20 mouse cellular contexts compared by ENCODE assay signal in the genomic region with DNA sequence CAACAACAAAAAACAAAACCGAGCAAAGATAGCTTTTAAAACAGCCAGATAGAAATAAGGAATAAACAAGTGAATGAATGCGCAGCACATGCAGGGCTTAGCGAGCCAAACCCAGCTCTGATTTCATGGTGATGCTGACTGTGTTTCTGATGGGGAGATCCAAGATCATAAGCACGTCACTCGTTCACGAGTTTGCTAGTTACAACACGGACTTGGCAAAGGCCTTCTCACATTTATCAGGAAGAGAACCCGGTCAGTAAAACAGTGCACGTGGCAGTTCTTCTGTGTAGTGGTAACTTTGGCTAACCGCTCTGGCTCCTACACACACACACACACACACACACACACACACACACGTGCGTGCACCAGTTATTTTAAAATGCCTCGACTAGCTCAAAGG.
A peak's percentile ranks its signal among the peaks of the same experiment; 100 is the strongest.
DNase-seq lines count a peak whose midpoint lies in the region; ATAC-seq and TF ChIP-seq lines count a peak whose summit lies in the region.
"Had no signal": no experiment of that assay in that cellular context is flagged by ENCODE, and none has a peak within 500 bp of the region (broad histone marks: within the 10 kb centered on the region; RNA-seq: fewer than 3 reads in every experiment).

No protein-coding gene starts in this region.

- TF ChIP-seq CTCF in gastrocnemius, adult 2 months (IDR thresholded peaks at IDR 0.05) = no peak
- TF ChIP-seq CTCF in liver, adult 2 months (IDR thresholded peaks at IDR 0.05; ENCODE audit: low read depth, low read length) = no peak
- no peak for TF ChIP-seq CTCF in liver, postnatal 0 days (IDR thresholded peaks at IDR 0.05; ENCODE audit: low read depth)
- TF ChIP-seq CTCF in lung, postnatal 0 days (IDR thresholded peaks at IDR 0.05) = no peak

- DNase-seq in gastrocnemius, adult 2 months = peak; percentile 42
- DNase-seq in gastrocnemius, postnatal 10 days = no peak
- DNase-seq in liver, adult 2 months (ENCODE audit: extremely low read depth, low read depth, low spot score) = peak; percentile 26
- no peak for DNase-seq in liver, postnatal 0 days
- peak; percentile 88 for DNase-seq in lung, postnatal 0 days (ENCODE audit: low spot score)
- DNase-seq in lung, postnatal 36 days = peak; percentile 65
- no peak for DNase-seq in hindbrain, embryonic 11.5 days (ENCODE audit: low spot score)
- DNase-seq in left cerebral cortex, adult 8-10 months (ENCODE audit: low spot score in 2 of 2) = no peak
- DNase-seq: adrenal gland, postnatal 14 days; cerebellum, adult 11-12 months; cerebellum, adult 9-10 months; cerebellum, postnatal 25 days; heart, postnatal 36 days had no signal

- H3K79me2 ChIP-seq in liver, adult 2 months (ENCODE audit: control insufficient read depth, insufficient read depth, low read length) = no peaks in the 10 kb centered on the region

- no peaks in the 10 kb centered on the region for H3K9me3 ChIP-seq in liver, postnatal 0 days (ENCODE audit: low read length)
- H3K9me3 ChIP-seq in lung, postnatal 0 days (ENCODE audit: low read length) = no peaks in the 10 kb centered on the region
- no peaks in the 10 kb centered on the region for H3K9me3 ChIP-seq in hindbrain, embryonic 11.5 days (ENCODE audit: control insufficient read depth, low read length)
- H3K9me3 ChIP-seq: embryonic facial prominence, embryonic 12.5 days; forebrain, embryonic 12.5 days; heart, embryonic 13.5 days; hindbrain, embryonic 12.5 days had no signal

- WGBS in liver, adult 2 months = 89% methylated on average over 13 of the region's 13 CpGs
- WGBS in liver, postnatal 0 days (ENCODE audit: insufficient replicate concordance) = 79% methylated on average over 13 of the region's 13 CpGs
- WGBS in lung, postnatal 0 days = 55% methylated on average over 13 of the region's 13 CpGs
- 91% methylated on average over 13 of the region's 13 CpGs for WGBS in hindbrain, embryonic 11.5 days

- H3K27me3 ChIP-seq in liver, adult 2 months (ENCODE audit: control insufficient read depth, insufficient read depth, low read length) = no peaks in the 10 kb centered on the region
- no peaks in the 10 kb centered on the region for H3K27me3 ChIP-seq in liver, postnatal 0 days (ENCODE audit: insufficient read depth, low read length)
- no peaks in the 10 kb centered on the region for H3K27me3 ChIP-seq in lung, postnatal 0 days (replicated peaks; ENCODE audit: insufficient read depth, low read length)
- no peaks in the 10 kb centered on the region for H3K27me3 ChIP-seq in hindbrain, embryonic 11.5 days (ENCODE audit: control insufficient read depth, insufficient read depth, low read length)
- H3K27me3 ChIP-seq: embryonic facial prominence, embryonic 12.5 days; forebrain, embryonic 12.5 days; heart, embryonic 13.5 days; hindbrain, embryonic 12.5 days had no signal

- H3K4me3 ChIP-seq in gastrocnemius, adult 2 months = no peak overlapping the region
- no peak overlapping the region for H3K4me3 ChIP-seq in liver, adult 2 months (ENCODE audit: insufficient read depth, low read depth, low read length)
- H3K4me3 ChIP-seq in liver, postnatal 0 days (ENCODE audit: low read depth, low read length) = no peak overlapping the region
- H3K4me3 ChIP-seq in lung, postnatal 0 days (ENCODE audit: low read depth, low read length) = no peak overlapping the region
- no peak overlapping the region for H3K4me3 ChIP-seq in hindbrain, embryonic 11.5 days (ENCODE audit: low read depth, low read length)
- H3K4me3 ChIP-seq: embryonic facial prominence, embryonic 12.5 days; forebrain, embryonic 12.5 days; heart, embryonic 13.5 days; hindbrain, embryonic 12.5 days had no signal

- intact Hi-C loops in gastrocnemius, adult 2 months (cut with DNase I) = no loop called here

- H3K27ac ChIP-seq in gastrocnemius, adult 2 months = peak overlapping the region; percentile 43; the same call in 1 of the 2 replicates
- H3K27ac ChIP-seq in liver, adult 2 months (replicated peaks; ENCODE audit: insufficient read depth, low read depth, low read length) = no peak overlapping the region
- no peak overlapping the region for H3K27ac ChIP-seq in liver, postnatal 0 days (ENCODE audit: low read depth)
- H3K27ac ChIP-seq in lung, postnatal 0 days (ENCODE audit: low read length) = no peak overlapping the region
- H3K27ac ChIP-seq in hindbrain, embryonic 11.5 days (ENCODE audit: low read depth, low read length) = no peak overlapping the region
- H3K27ac ChIP-seq: embryonic facial prominence, embryonic 12.5 days; forebrain, embryonic 12.5 days; heart, embryonic 13.5 days; hindbrain, embryonic 12.5 days had no signal

- no peak overlapping the region for H3K4me2 ChIP-seq in liver, postnatal 0 days (ENCODE audit: low read depth, low read length)
- no peak overlapping the region for H3K4me2 ChIP-seq in lung, postnatal 0 days (replicated peaks; ENCODE audit: low read depth, low read length)
- no peak overlapping the region for H3K4me2 ChIP-seq in hindbrain, embryonic 11.5 days (replicated peaks; ENCODE audit: low read depth, low read length)
- H3K4me2 ChIP-seq: embryonic facial prominence, embryonic 12.5 days; forebrain, embryonic 12.5 days; heart, embryonic 13.5 days; hindbrain, embryonic 12.5 days had no signal

- no peaks in the 10 kb centered on the region for H3K36me3 ChIP-seq in liver, adult 2 months (ENCODE audit: control insufficient read depth, insufficient read depth, low read length)
- H3K36me3 ChIP-seq in liver, postnatal 0 days (replicated peaks; ENCODE audit: insufficient read depth, low read length) = no peaks in the 10 kb centered on the region
- no peaks in the 10 kb centered on the region for H3K36me3 ChIP-seq in lung, postnatal 0 days (ENCODE audit: insufficient read depth, low read length)
- H3K36me3 ChIP-seq in hindbrain, embryonic 11.5 days (ENCODE audit: control insufficient read depth, insufficient read depth, low read length) = no peaks in the 10 kb centered on the region
- H3K36me3 ChIP-seq: embryonic facial prominence, embryonic 12.5 days; heart, embryonic 13.5 days had no signal

- H3K4me1 ChIP-seq in liver, adult 2 months (ENCODE audit: control insufficient read depth, insufficient read depth, low read length) = peaks cover 5% of the 10 kb centered on the region
- H3K4me1 ChIP-seq in liver, postnatal 0 days (ENCODE audit: insufficient read depth) = no peaks in the 10 kb centered on the region
- no peaks in the 10 kb centered on the region for H3K4me1 ChIP-seq in lung, postnatal 0 days (ENCODE audit: insufficient read depth, low read depth, low read length)
- H3K4me1 ChIP-seq in hindbrain, embryonic 11.5 days (replicated peaks; ENCODE audit: control insufficient read depth, insufficient read depth, low read length) = no peaks in the 10 kb centered on the region
- H3K4me1 ChIP-seq: embryonic facial prominence, embryonic 12.5 days; forebrain, embryonic 12.5 days; hindbrain, embryonic 12.5 days had no signal

- no peak overlapping the region for H3K9ac ChIP-seq in liver, adult 2 months (ENCODE audit: low read depth, low read length)
- H3K9ac ChIP-seq in liver, postnatal 0 days (replicated peaks) = no peak overlapping the region
- no peak overlapping the region for H3K9ac ChIP-seq in lung, postnatal 0 days (replicated peaks; ENCODE audit: low read depth)
- no peak overlapping the region for H3K9ac ChIP-seq in hindbrain, embryonic 11.5 days (ENCODE audit: low read depth, low read length)
- H3K9ac ChIP-seq: embryonic facial prominence, embryonic 12.5 days; forebrain, embryonic 12.5 days; heart, embryonic 13.5 days; hindbrain, embryonic 12.5 days had no signal

- no peak for TF ChIP-seq POLR2A in liver, adult 2 months (IDR thresholded peaks at IDR 0.05; ENCODE audit: extremely low read depth, insufficient read depth, low read length)

- no peak for ATAC-seq in liver, postnatal 0 days
- peak; percentile 50 for ATAC-seq in lung, postnatal 0 days
- ATAC-seq in hindbrain, embryonic 11.5 days (ENCODE audit: low FRiP score) = no peak
- ATAC-seq: forebrain, embryonic 16.5 days; hindbrain, embryonic 16.5 days; inflammation-experienced regulatory T-cells, adult 6 months had no signal

- TF ChIP-seq EP300 in liver, postnatal 0 days (IDR thresholded peaks at IDR 0.05; ENCODE audit: low read depth) = no peak
- no peak for TF ChIP-seq EP300 in lung, postnatal 0 days (IDR thresholded peaks at IDR 0.05)

Comparison
In these comparisons a context has a peak if more than half of its experiments do, and no peak if none do; other contexts are left out.
1. DNase-seq: peak in gastrocnemius, adult 2 months (single experiment), liver, adult 2 months (single experiment), lung, postnatal 0 days (single experiment) and lung, postnatal 36 days (single experiment); none in gastrocnemius, postnatal 10 days (single experiment), liver, postnatal 0 days (single experiment), hindbrain, embryonic 11.5 days (single experiment) and left cerebral cortex, adult 8-10 months (0 of 2).